Mouse (Mus musculus) telencephalon, adult 2 months (tissue): Measurements from ENCODE around the gene Sap18b.
"Not testable (repeated sequence)": the region's sequence is repeated elsewhere in the genome, so short reads cannot be mapped to it uniquely, and the experiment has no call there.

Source experiments
- DNase-seq: peaks from one replicate; pipeline ENCODE4 v3.0.0-alpha.2; 2011; ENCODE audit warnings: low read depth, low spot score

Sap18b gene

GRCm38 (mm10) chr8:95822096-95822495 lies 3.0 kb upstream of the Sap18b start:
- no peak for DNase-seq

DNA sequence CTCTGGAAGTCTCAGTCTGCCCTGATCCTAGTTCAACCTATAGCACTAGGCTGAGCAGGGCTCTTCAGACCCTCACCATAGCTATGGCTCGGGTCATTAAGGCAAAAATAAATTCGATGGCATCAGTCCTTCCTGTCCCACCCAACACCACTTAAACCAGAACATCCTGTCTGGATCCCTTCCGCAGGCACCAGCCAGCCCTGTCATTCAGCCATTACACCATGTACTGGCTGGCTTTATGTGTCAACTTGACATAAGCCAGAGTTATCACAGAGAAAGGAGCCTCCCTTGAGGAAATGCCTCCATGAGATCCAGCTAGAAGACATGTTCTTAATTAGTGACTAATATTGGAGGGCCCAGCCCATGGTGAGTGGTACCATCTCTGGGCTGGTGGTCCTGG lies 2.4 kb upstream of the Sap18b start:
- no peak for DNase-seq

- DNase-seq = no peak
Observed at GRCm38 (mm10) chr8:95830144-95830543, 5.0 kb downstream of the Sap18b start.

DNA sequence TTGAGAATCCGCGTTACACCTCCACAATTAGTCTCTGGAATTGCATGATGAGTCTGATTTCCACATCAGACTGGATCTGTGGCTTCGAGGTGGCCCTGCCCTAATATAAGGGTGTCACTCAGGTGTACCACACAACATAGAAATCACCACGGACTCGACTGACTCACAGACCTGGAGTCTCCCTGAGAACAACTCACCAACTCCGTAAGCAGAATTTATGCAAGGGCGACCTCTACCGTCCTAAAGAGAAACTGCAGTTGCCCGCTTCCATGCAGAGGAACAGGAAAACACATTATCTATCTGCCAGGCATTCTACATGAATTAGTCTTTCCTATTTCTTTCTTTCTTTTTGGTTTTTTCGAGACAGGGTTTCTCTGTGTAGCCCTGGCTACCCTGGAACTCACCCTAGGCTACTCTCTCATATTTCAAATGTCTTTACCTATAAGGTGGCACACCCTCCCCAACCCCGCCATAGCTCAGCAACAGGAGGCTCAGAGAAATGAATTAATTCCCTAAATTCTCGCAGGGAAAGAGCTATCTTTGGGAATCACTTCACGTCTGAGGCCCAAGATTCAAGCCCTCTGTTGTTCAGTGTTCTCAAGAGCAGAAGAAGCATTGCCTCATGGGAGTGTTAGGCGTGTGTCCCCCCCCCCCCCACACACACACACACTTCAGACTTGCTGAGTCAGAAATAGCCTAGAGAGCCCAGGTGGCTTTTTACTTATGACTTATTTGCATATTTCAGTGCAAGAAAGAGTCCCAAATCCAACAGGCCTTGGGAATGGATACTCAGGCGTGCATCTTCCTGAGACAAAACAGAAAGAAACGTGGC lies 7.7 kb downstream of the Sap18b start:
- DNase-seq = peak; percentile 67

GRCm38 (mm10) chr8:95833435-95833984 lies 8.4 kb downstream of the Sap18b start:
- no peak for DNase-seq

DNA sequence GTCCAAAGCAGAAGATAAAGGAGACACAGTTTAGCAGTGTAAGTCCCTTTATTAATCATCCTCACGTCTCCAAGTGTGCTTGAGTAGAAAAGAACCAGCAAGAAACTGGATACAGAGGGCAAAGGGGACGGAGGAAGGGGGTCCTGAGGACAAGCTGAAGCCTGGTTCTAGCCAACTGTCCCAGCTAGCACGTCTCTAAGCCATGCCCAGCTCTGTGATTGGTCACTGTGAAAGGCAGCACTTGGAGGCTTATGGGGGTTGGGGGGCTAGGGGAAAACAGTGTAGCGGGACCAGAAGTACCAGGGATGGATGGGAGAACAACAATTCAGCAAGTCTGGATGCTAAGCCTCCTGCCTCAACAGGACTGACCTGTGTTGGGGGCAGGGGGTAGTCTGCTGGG lies 10.7 kb downstream of the Sap18b start:
- no peak for DNase-seq

DNA sequence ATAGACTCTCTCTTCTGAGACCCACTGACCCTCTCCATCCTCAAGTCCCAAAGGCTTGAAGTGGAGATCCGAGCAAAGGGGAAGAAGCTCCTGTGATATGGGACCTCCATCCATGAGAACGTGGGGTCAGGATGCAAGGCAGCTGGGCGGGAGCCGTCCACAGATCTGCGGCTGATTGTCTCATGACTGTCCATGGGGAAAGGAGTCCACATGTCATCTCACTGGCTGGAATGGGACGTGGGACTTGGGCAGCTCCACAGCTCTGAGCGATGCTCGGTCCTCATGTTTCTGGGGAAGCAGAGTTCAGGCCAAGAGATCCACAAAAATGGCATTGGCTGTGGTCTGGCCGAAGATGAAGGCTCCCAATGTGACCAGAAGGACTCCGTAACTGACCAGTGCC lies 12.1 kb downstream of the Sap18b start:
- no peak for DNase-seq

- no peak for DNase-seq
Observed at GRCm38 (mm10) chr8:95839289-95839688, 14.1 kb downstream of the Sap18b start.

- DNase-seq = no peak
Observed at GRCm38 (mm10) chr8:95841436-95841835, 16.3 kb downstream of the Sap18b start.

DNA sequence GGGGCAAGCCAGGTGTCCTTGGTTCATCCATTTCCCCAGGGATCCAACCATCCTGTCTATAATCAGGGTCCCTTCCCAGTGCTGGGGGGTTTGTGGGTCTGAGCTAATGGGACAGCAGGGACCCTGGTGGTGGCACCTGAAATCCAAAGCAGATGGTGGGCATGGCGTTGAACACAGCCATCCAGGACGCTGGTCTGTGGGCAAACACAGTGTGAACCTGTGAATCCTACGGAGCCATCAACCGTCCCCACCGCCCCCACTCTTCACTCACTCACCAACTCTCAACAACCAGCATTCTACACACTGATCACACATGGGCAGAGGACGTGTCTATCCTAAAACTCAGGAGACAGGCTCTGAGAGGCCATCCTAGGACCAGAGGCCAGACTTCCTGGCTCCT lies 18.8 kb downstream of the Sap18b start:
- DNase-seq = no peak

GRCm38 (mm10) chr8:95845026-95845425 lies 19.9 kb downstream of the Sap18b start:
- no peak for DNase-seq

DNA sequence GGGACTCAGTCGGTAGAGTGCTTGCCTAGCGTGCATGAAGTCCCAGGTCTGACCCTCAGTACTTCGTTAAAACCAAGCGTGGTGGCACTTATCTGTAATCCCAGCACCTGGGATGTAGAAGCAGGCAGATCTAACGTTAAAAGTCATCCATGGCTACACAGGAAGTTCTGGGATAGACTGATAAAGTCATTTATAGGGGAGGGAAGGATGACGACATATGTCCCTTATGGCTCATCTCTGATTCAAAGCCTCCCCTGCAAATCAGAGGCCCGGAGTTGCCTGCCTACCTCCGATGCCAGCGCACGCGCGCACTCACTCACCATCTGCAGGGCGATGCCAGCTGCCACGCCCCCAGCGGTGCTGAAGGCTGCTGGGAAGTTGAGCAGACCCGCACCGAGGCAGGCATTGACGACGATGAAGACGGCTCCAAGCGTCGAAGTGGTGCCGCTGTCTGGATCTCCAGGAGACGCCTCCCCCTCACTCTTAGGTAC lies 23.0 kb downstream of the Sap18b start:
- no peak for DNase-seq

GRCm38 (mm10) chr8:95848734-95849464 lies 23.8 kb downstream of the Sap18b start:
- DNase-seq = no peak

DNA sequence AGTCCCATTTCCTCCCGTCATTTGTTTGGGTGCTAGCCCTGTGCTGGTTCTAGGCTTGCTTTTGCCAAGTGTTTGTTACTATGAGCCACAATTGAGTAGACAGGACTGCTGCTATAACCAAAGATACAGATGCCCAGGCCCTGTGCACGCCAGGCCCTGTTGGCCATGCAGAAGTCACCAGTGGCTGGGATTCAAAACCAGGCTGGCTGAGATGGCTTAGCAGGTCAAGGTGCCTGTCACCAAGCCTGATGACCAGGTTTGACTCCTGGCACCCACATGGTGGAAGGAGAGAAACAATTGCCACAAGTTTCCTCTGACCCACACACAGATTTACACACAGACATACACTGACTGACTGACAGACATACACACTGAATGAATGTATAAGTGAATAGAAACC lies 25.2 kb downstream of the Sap18b start:
- no peak for DNase-seq

DNA sequence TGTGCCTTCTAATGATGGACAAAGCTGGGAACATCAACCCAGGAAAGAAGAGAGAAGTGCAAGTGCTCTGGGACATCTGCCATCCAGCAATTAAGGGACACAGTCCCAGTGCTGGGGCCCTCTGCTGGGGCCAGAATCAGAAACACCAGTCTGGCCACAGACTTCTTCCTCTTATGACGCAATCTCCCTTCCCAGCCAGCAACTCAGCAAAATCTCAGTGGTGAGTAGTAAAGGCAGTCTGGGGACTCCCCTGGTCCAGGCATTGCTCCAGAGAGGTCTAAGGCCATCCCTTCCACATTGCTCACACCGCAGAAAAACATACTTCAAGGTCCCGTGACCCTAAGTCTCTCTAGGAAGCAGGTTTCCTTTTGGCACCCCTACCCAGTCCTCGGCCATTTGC lies 27.1 kb downstream of the Sap18b start:
- no peak for DNase-seq

GRCm38 (mm10) chr8:95853102-95853843 lies 28.1 kb downstream of the Sap18b start, which contains the start of gene Slc38a7:
Slc38a7 (minus strand) TSS chr8:95853539.
- peak; percentile 90 for DNase-seq

- no peak for DNase-seq
Observed at GRCm38 (mm10) chr8:95854174-95854573, 29.0 kb downstream of the Sap18b start.

DNA sequence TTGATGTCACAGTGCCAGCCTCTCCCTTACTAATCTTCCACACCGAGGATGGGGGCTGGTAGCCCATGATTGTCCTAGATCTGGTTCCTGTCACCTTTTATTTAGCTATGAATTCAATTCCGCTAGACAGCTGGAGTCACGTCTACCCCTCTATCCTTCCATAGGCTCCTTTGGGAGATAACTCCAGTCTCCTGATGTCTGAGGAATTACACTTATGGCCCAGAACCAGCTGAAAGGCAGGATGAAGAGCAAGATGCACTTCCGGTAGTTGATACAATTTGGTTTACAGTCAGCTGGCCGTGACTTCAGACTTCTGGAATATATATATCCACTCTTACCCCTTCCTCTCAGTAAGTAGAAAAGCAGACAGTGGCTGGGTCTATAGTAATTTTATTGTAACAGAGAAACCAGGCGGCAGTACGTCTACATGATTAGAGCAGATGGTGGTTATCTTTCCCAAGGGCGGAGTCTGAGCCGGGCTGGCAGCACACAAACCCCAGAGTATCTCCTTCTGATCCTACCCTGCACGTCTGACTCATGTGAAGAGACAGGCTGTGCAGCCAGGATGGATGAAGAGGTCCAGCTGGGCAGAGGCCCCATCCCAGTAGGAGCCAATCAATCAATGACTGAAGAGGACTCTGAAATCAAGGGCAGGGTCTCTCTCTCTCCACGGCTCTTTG lies 38.8 kb downstream of the Sap18b start:
- DNase-seq = not testable (repeated sequence)

GRCm38 (mm10) chr8:95864851-95865250 lies 39.7 kb downstream of the Sap18b start:
- not testable (repeated sequence) for DNase-seq

DNA sequence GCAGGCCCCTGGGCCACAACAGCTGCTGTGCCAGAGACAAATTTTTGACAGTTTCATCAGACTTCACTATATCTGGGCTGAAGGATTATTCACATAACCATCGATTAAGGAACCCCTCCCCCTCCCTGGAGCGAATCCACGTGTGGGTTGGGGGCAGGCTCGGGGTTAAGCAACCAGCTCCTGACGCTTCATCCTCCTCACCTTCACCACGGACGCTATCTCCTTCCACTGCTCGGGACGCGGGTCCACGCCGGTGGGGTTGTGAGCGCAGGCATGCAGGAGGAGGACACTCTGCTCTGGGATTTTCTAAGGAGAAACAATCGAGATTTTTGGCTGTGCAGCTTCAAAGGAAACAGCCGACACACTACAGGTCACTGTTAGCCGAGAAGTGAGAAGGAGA lies 46.5 kb downstream of the Sap18b start:
- no peak for DNase-seq

DNA sequence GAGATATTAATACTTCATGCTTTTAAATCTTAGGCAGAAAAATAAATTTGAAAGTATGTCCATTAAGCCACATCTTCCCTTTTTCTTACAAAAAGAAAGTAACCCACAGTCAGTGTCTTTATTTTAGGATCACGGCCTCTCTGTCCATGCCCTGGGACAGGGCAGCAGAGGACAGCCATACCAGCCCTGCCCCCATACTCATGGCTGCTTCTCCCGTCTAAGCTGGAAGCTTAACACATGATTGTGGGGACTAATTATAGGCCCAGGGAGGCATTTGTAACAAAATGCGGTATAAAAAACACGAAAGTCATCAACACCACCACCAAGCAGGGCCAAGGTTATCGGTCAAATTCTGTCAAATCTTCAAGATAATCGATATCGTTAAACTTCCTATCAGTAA lies 50.1 kb downstream of the Sap18b start:
- no peak for DNase-seq
